Mouse (Mus musculus) liver, postnatal 0 days (tissue): Measurements from ENCODE around the gene Gatb. TPM values are rescaled to one million over a fixed set of nuclear protein-coding genes. Genes with fewer than 3 reads are reported as not detected.

Experiments
- ATAC-seq: fragments of 200-750 bp; cut with Nextera tagmentation; 2 replicates; pipeline ENCODE4 v1.8.0; 2017; ENCODE audit warnings: mild to moderate bottlenecking, moderate library complexity
- DNase-seq: peaks from one replicate; pipeline ENCODE4 v3.0.0-alpha.2; 2016
- H3K27ac ChIP-seq: fragments of 300-500 bp; sonication (generic); 2 replicates; pipeline ENCODE4 v1.5.1; 2014; ENCODE audit warnings: antibody characterized with exemption, moderate library complexity, mild to moderate bottlenecking, low read depth
- H3K27me3 ChIP-seq: fragments of 300-500 bp; sonication (generic); 2 replicates; pipeline ENCODE4 v1.6.1; 2014; ENCODE audit warnings: low read length, control low read depth, mixed read lengths; ENCODE audit not compliant: insufficient read depth
- H3K36me3 ChIP-seq: fragments of 300-500 bp; sonication (generic); replicated peaks from 2 replicates; pipeline ENCODE4 v1.6.1; 2014; ENCODE audit warnings: mild to moderate bottlenecking, control low read depth, low read length, moderate library complexity, mixed read lengths; ENCODE audit not compliant: insufficient read depth
- H3K4me1 ChIP-seq: fragments of 300-500 bp; sonication (generic); 2 replicates; pipeline ENCODE4 v1.6.1; 2014; ENCODE audit warnings: antibody characterized with exemption, mild to moderate bottlenecking, control low read depth; ENCODE audit not compliant: insufficient read depth
- H3K4me2 ChIP-seq: fragments of 300-500 bp; sonication (generic); 2 replicates; pipeline ENCODE4 v1.6.1; 2014; ENCODE audit warnings: low read depth, mild to moderate bottlenecking, low read length, moderate library complexity, mixed read lengths
- H3K4me3 ChIP-seq: fragments of 300-500 bp; sonication (generic); 2 replicates; pipeline ENCODE4 v1.5.1; 2014; ENCODE audit warnings: low read depth, low read length
- H3K9ac ChIP-seq: fragments of 300-500 bp; sonication (generic); replicated peaks from 2 replicates; pipeline ENCODE4 v1.6.1; 2014; ENCODE audit warnings: mild to moderate bottlenecking, moderate library complexity
- H3K9me3 ChIP-seq: fragments of 300-500 bp; sonication (generic); 2 replicates; pipeline ENCODE4 v1.6.1; 2016; ENCODE audit warnings: mild to moderate bottlenecking, control low read depth, low read length, mixed read lengths
- CTCF ChIP-seq: sonication (generic); IDR thresholded peaks from 2 replicates; pipeline ENCODE4 v1.5.1; 2016; ENCODE audit warnings: antibody characterized with exemption, low read depth
- EP300 ChIP-seq: IDR thresholded peaks from 2 replicates; pipeline ENCODE4 v1.6.1; 2016; ENCODE audit warnings: antibody characterized with exemption, low read depth, mild to moderate bottlenecking
- WGBS: fragments of 180-500 bp; shearing (Covaris S2); extraction: QIAGEN DNeasy Blood & Tissue Kit; methylation state at CpG from one replicate; pipeline ENCODE4 v1.1.7; 2014; ENCODE audit not compliant: insufficient replicate concordance; 5-methylcytosine and 5-hydroxymethylcytosine counted together
- polyA plus RNA-seq: library from polyadenylated mRNA; unstranded; fragments of >200 nt; fragmentation: Nextera tagmentation; extraction: Ambion mirVana; gene quantifications from 2 replicates; pipeline ENCODE4 v1.2.1, GENCODE M21; 2015

The Gatb gene
- polyA plus RNA-seq, 1 experiment from 2014 or later, result 14.6 TPM

GRCm38 (mm10) chr3:85691134-85691533, 117.2 kb downstream of the Gatb start:
- WGBS, result 74% methylated on average over 4 of the region's 4 CpGs
- no peak for TF ChIP-seq CTCF
- TF ChIP-seq EP300, result no peak
- no peak for ATAC-seq

GRCm38 (mm10) chr3:85693013-85693412, 119.1 kb downstream of the Gatb start:
- TF ChIP-seq CTCF, result no peak
- TF ChIP-seq EP300, result no peak
- no peak for DNase-seq

More at GRCm38 (mm10) chr3:85691134-85691533, 117.2 kb downstream of the Gatb start:
- Histone ChIP-seq H3K4me2 (no peak overlapping the region), H3K36me3 (no peaks in the 10 kb centered on the region), H3K4me3 (no peak overlapping the region), H3K27ac (no peak overlapping the region), H3K9ac (no peak overlapping the region), H3K27me3 (no peaks in the 10 kb centered on the region), H3K9me3 (no peaks in the 10 kb centered on the region), H3K4me1 (no peaks in the 10 kb centered on the region)
- DNase-seq, result no peak

GRCm38 (mm10) chr3:85695056-85695455, 121.1 kb downstream of the Gatb start:
- DNase-seq (no peak), ATAC-seq (no peak)
- Histone ChIP-seq H3K4me2 (no peak overlapping the region), H3K27me3 (no peaks in the 10 kb centered on the region), H3K9ac (no peak overlapping the region), H3K27ac (no peak overlapping the region), H3K4me1 (no peaks in the 10 kb centered on the region), H3K9me3 (no peaks in the 10 kb centered on the region), H3K36me3 (no peaks in the 10 kb centered on the region), H3K4me3 (no peak overlapping the region)
- TF ChIP-seq CTCF (no peak), EP300 (no peak)
- 80% methylated on average over 3 of the region's 3 CpGs for WGBS

More at GRCm38 (mm10) chr3:85693013-85693412, 119.1 kb downstream of the Gatb start:
- Histone ChIP-seq H3K27ac (no peak overlapping the region), H3K4me1 (no peaks in the 10 kb centered on the region), H3K27me3 (no peaks in the 10 kb centered on the region), H3K9me3 (no peaks in the 10 kb centered on the region), H3K9ac (no peak overlapping the region), H3K36me3 (no peaks in the 10 kb centered on the region), H3K4me3 (no peak overlapping the region), H3K4me2 (no peak overlapping the region)
- WGBS, result 30% methylated on average over 3 of the region's 3 CpGs
- ATAC-seq, result no peak

- TF ChIP-seq EP300 (no peak), CTCF (no peak)
- Histone ChIP-seq H3K36me3 (no peaks in the 10 kb centered on the region), H3K9me3 (no peaks in the 10 kb centered on the region), H3K4me1 (no peaks in the 10 kb centered on the region), H3K4me3 (no peak overlapping the region), H3K9ac (no peak overlapping the region), H3K27me3 (no peaks in the 10 kb centered on the region), H3K27ac (no peak overlapping the region), H3K4me2 (no peak overlapping the region)
- DNase-seq (no peak), ATAC-seq (no peak)
- WGBS, result 72% methylated on average over 4 of the region's 4 CpGs
Measured at GRCm38 (mm10) chr3:85698496-85698895, 124.6 kb downstream of the Gatb start.

GRCm38 (mm10) chr3:85703141-85703882, 129.4 kb downstream of the Gatb start:
- ATAC-seq, result no peak
- no peak overlapping the region for H3K4me3 ChIP-seq
- H3K4me1 ChIP-seq, result no peaks in the 10 kb centered on the region
- no peak for TF ChIP-seq CTCF
- no peak for TF ChIP-seq EP300
- DNase-seq, result no peak
- 41% methylated on average over 6 of the region's 6 CpGs for WGBS
- no peak overlapping the region for H3K9ac ChIP-seq
- no peaks in the 10 kb centered on the region for H3K36me3 ChIP-seq
- no peak overlapping the region for H3K27ac ChIP-seq
- no peaks in the 10 kb centered on the region for H3K9me3 ChIP-seq
- no peak overlapping the region for H3K4me2 ChIP-seq
- H3K27me3 ChIP-seq, result no peaks in the 10 kb centered on the region

Other genes starting within 250 kb of the Gatb start
- gene Fam160a1, start 243.2 kb downstream of the Gatb start, polyA plus RNA-seq, result 0.26 and 0.31 TPM in 2 replicates